Mouse (Mus musculus) stomach, postnatal 0 days (tissue): ENCODE measurements around the gene Hoxc5. TPM values are rescaled to one million over a fixed set of nuclear protein-coding genes. Genes with fewer than 3 reads are reported as not detected.

Experiments
- ATAC-seq: fragments of 200-750 bp; cut with Nextera tagmentation; 2 replicates; pipeline ENCODE4 v1.8.0; 2017; ENCODE audit not compliant: low FRiP score, low TSS enrichment
- DNase-seq: peaks from one replicate; pipeline ENCODE4 v3.0.0-alpha.2; 2016; ENCODE audit warnings: low spot score
- H3K27ac ChIP-seq: fragments of 300-500 bp; sonication (generic); replicated peaks from 2 replicates; pipeline ENCODE4 v1.5.1; 2014; ENCODE audit warnings: mild to moderate bottlenecking, control low read depth
- H3K27me3 ChIP-seq: fragments of 300-500 bp; sonication (generic); 2 replicates; pipeline ENCODE4 v1.6.1; 2014; ENCODE audit warnings: low read length; ENCODE audit not compliant: control insufficient read depth, insufficient read depth
- H3K36me3 ChIP-seq: fragments of 300-500 bp; sonication (generic); 2 replicates; pipeline ENCODE4 v1.6.1; 2014; ENCODE audit warnings: low read length, mixed read lengths; ENCODE audit not compliant: control insufficient read depth, insufficient read depth
- H3K4me1 ChIP-seq: fragments of 300-500 bp; sonication (generic); replicated peaks from 2 replicates; pipeline ENCODE4 v1.6.1; 2014; ENCODE audit warnings: antibody characterized with exemption; ENCODE audit not compliant: control insufficient read depth, insufficient read depth
- H3K4me2 ChIP-seq: fragments of 300-500 bp; sonication (generic); replicated peaks from 2 replicates; pipeline ENCODE4 v1.6.1; 2014; ENCODE audit warnings: low read depth, mild to moderate bottlenecking, control low read depth, moderate library complexity
- H3K4me3 ChIP-seq: fragments of 300-500 bp; sonication (generic); 2 replicates; pipeline ENCODE4 v1.5.1; 2014; ENCODE audit warnings: low read depth, low read length, control low read depth
- H3K9ac ChIP-seq: fragments of 300-500 bp; sonication (generic); 2 replicates; pipeline ENCODE4 v1.6.1; 2014; ENCODE audit warnings: mild to moderate bottlenecking, low read length, control low read depth, mixed read lengths
- H3K9me3 ChIP-seq: fragments of 300-500 bp; sonication (generic); 2 replicates; pipeline ENCODE4 v1.6.1; 2016; ENCODE audit warnings: low read length; ENCODE audit not compliant: control insufficient read depth
- CTCF ChIP-seq: IDR thresholded peaks from 2 replicates; pipeline ENCODE4 v1.5.1; 2016; ENCODE audit warnings: antibody characterized with exemption, low read depth, mild to moderate bottlenecking, moderate library complexity
- EP300 ChIP-seq: optimal IDR thresholded peaks from 2 replicates; pipeline ENCODE3; 2016; ENCODE audit warnings: antibody characterized with exemption
- WGBS: fragments of 180-500 bp; shearing (Covaris S2); extraction: QIAGEN DNeasy Blood & Tissue Kit; methylation state at CpG from one replicate; pipeline ENCODE4 v1.1.7; 2014; 5-methylcytosine and 5-hydroxymethylcytosine counted together
- microRNA counts: library from miRNA; unstranded; fragments of <30 nt; microRNA quantifications from one replicate; lab custom pipeline; 2015
- microRNA-seq: library from miRNA; unstranded; fragments of <30 nt; microRNA quantifications from one replicate; pipeline ENCODE4, GENCODE M21; 2016
- polyA plus RNA-seq: library from polyadenylated mRNA; unstranded; fragments of >200 nt; fragmentation: Nextera tagmentation; extraction: Ambion mirVana; gene quantifications from 2 replicates; pipeline ENCODE4 v1.2.1, GENCODE M21; 2015

The Hoxc5 gene
- polyA plus RNA-seq, 1 experiment from 2014 or later, result 18.0 TPM

DNA sequence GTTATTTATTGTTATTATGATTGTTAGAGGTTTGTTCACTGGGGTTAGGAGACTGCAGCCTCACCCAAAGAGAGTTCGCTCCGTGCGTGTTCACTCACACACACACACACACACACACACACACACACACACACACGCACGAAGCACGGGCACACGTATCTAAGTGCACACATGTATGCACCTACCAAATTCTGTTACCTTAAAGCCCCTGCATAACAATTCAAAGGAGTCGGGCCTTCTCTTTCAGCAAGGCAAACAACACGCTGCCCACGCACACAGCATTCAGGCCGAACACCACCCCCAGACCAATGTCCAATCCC, 92.7 kb downstream of the Hoxc5 start:
- H3K27me3 ChIP-seq, result no peaks in the 10 kb centered on the region
- H3K27ac ChIP-seq, result peak overlapping the region; percentile 95

GRCm38 (mm10) chr15:103060341-103061130, 93.3 kb downstream of the Hoxc5 start:
- Histone ChIP-seq H3K9ac (peak overlapping the region; percentile 70), H3K4me1 (0 out of 2 replicates have a peak, but pooled peaks cover 2% of the 10 kb centered on the region), H3K36me3 (no peaks in the 10 kb centered on the region), H3K27me3 (no peaks in the 10 kb centered on the region), H3K4me3 (peak overlapping the region; percentile 44), H3K9me3 (no peaks in the 10 kb centered on the region), H3K4me2 (peak overlapping the region; percentile 50), H3K27ac (peak overlapping the region; percentile 95)
- peak; percentile 74 for ATAC-seq
- 6% methylated on average over 36 of the region's 36 CpGs for WGBS
- TF ChIP-seq EP300, result no peak
- TF ChIP-seq CTCF, result no peak
- DNase-seq, result peak; percentile 59

More for the DNA sequence above, 92.7 kb downstream of the Hoxc5 start:
- Histone ChIP-seq H3K4me3 (peak overlapping the region; percentile 44), H3K9me3 (no peaks in the 10 kb centered on the region), H3K9ac (peak overlapping the region; percentile 70), H3K4me1 (0 out of 2 replicates have a peak, but pooled peaks cover 2% of the 10 kb centered on the region), H3K4me2 (peak overlapping the region; percentile 50), H3K36me3 (no peaks in the 10 kb centered on the region)
- 32% methylated on average over 11 of the region's 11 CpGs for WGBS
- TF ChIP-seq EP300 (no peak), CTCF (no peak)
- peak; percentile 41 for DNase-seq
- no peak; the same call in 1 of the 2 replicates for ATAC-seq

- peak overlapping the region; percentile 50 for H3K4me2 ChIP-seq
- ATAC-seq (peak; percentile 54; the same call in 1 of the 2 replicates), DNase-seq (peak; percentile 58)
- H3K36me3 ChIP-seq, result no peaks in the 10 kb centered on the region
- peak overlapping the region; percentile 95 for H3K27ac ChIP-seq
- TF ChIP-seq CTCF, result no peak
- peak overlapping the region; percentile 44 for H3K4me3 ChIP-seq
- peak overlapping the region; percentile 70 for H3K9ac ChIP-seq
- H3K9me3 ChIP-seq, result no peaks in the 10 kb centered on the region
- 4% methylated on average over 30 of the region's 30 CpGs for WGBS
- no peaks in the 10 kb centered on the region for H3K27me3 ChIP-seq
- 0 out of 2 replicates have a peak, but pooled peaks cover 2% of the 10 kb centered on the region for H3K4me1 ChIP-seq
Observed at GRCm38 (mm10) chr15:103061131-103061825, 94.0 kb downstream of the Hoxc5 start.

- peak overlapping the region; percentile 50; the same call in 1 of the 2 replicates for H3K4me2 ChIP-seq
- no peak for ATAC-seq
- 28% methylated on average over 2 of the region's 2 CpGs for WGBS
- no peaks in the 10 kb centered on the region for H3K36me3 ChIP-seq
- H3K4me1 ChIP-seq, result no peaks in the 10 kb centered on the region
- H3K9ac ChIP-seq, result no peak overlapping the region
- TF ChIP-seq EP300 (no peak), CTCF (no peak)
- H3K27me3 ChIP-seq, result no peaks in the 10 kb centered on the region
- H3K4me3 ChIP-seq, result no peak overlapping the region
- no peaks in the 10 kb centered on the region for H3K9me3 ChIP-seq
- DNase-seq, result no peak
- H3K27ac ChIP-seq, result no peak overlapping the region
Observed at GRCm38 (mm10) chr15:103061988-103062387, 94.7 kb downstream of the Hoxc5 start.

DNA sequence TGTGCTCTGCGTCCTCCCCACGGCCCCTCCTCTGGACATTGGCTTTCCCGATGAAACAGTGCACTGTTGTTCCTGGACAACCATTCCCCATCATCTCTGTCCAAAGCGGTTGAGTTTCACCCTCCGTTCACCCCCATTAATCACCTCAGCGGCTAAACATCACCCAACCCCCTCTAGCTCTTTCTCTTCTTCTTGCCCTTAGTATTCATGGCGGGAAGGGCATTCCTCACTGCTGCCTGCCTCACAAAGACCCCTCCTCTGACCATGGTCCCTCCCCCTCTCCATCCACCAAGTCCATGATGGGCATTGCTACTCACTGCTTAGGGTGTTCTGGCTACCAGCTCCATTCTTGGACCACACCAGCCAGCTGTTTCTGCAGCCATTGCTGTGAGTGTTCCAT, 98.4 kb downstream of the Hoxc5 start:
- DNase-seq (no peak), ATAC-seq (no peak)
- H3K4me1 ChIP-seq, result 0 out of 2 replicates have a peak, but pooled peaks cover 2% of the 10 kb centered on the region
- no peak overlapping the region for H3K9ac ChIP-seq
- WGBS, result 30% methylated on average over 7 of the region's 7 CpGs
- no peak overlapping the region for H3K4me2 ChIP-seq
- H3K27me3 ChIP-seq, result no peaks in the 10 kb centered on the region
- H3K9me3 ChIP-seq, result no peaks in the 10 kb centered on the region
- TF ChIP-seq CTCF (no peak), EP300 (no peak)
- no peak overlapping the region for H3K27ac ChIP-seq
- H3K4me3 ChIP-seq, result no peak overlapping the region
- no peaks in the 10 kb centered on the region for H3K36me3 ChIP-seq

MicroRNAs encoded within 50 kb of the gene (microRNA counts, 519-probe panel; counts per million panel counts)
- microRNA mmu-miR-615-3p (lab: Ali Mortazavi, UCI) (not detected), microRNA mmu-miR-615-5p (lab: Ali Mortazavi, UCI) (not detected)

Small RNAs within 50 kb of the gene (microRNA-seq; reads per million reads assigned to microRNA genes)
- gene Mir196a-2 (1.6 reads per million), gene Mir615 (1,022 reads per million, percentile 73 among the genes with 10 or more reads in this experiment)

Other genes starting within 250 kb of the Hoxc5 start
- gene Calcoco1, start 245.3 kb upstream of the Hoxc5 start, polyA plus RNA-seq, result 25.5 and 27.6 TPM in 2 replicates
- 0.05 TPM in 1 of 2 replicates, not detected in the other for gene Hoxc13, start 46.3 kb upstream of the Hoxc5 start, polyA plus RNA-seq
- not detected in 2 replicates for gene Hoxc12, start 30.7 kb upstream of the Hoxc5 start, polyA plus RNA-seq
- gene Hoxc11, start 13.0 kb upstream of the Hoxc5 start, polyA plus RNA-seq, result not detected in 2 replicates
- gene Hoxc10, start 647 bp upstream of the Hoxc5 start, polyA plus RNA-seq, result not detected in 2 replicates
- gene Hoxc9, start 9.0 kb downstream of the Hoxc5 start, polyA plus RNA-seq, result not detected in 2 replicates
- 7.1 and 7.3 TPM in 2 replicates for gene Hoxc8, start 23.2 kb downstream of the Hoxc5 start, polyA plus RNA-seq
- gene Hoxc6, start 30.8 kb downstream of the Hoxc5 start, polyA plus RNA-seq, result 3.3 and 4.9 TPM in 2 replicates
- 9.6 and 10.4 TPM in 2 replicates for gene Hoxc4, start 51.5 kb downstream of the Hoxc5 start, polyA plus RNA-seq
- 10.6 and 11.2 TPM in 2 replicates for gene Smug1, start 199.6 kb downstream of the Hoxc5 start, polyA plus RNA-seq